Mouse (Mus musculus) stomach, postnatal 0 days (tissue): ENCODE data around the gene Ipo13. TPM values are rescaled to one million over a fixed set of nuclear protein-coding genes. Genes with fewer than 3 reads are reported as not detected.

Experiments
- ATAC-seq: fragments of 200-750 bp; cut with Nextera tagmentation; 2 replicates; pipeline ENCODE4 v1.8.0; 2017; ENCODE audit not compliant: low FRiP score, low TSS enrichment
- DNase-seq: peaks from one replicate; pipeline ENCODE4 v3.0.0-alpha.2; 2016; ENCODE audit warnings: low spot score
- H3K27ac ChIP-seq: fragments of 300-500 bp; sonication (generic); replicated peaks from 2 replicates; pipeline ENCODE4 v1.5.1; 2014; ENCODE audit warnings: mild to moderate bottlenecking, control low read depth
- H3K27me3 ChIP-seq: fragments of 300-500 bp; sonication (generic); 2 replicates; pipeline ENCODE4 v1.6.1; 2014; ENCODE audit warnings: low read length; ENCODE audit not compliant: control insufficient read depth, insufficient read depth
- H3K36me3 ChIP-seq: fragments of 300-500 bp; sonication (generic); 2 replicates; pipeline ENCODE4 v1.6.1; 2014; ENCODE audit warnings: low read length, mixed read lengths; ENCODE audit not compliant: control insufficient read depth, insufficient read depth
- H3K4me1 ChIP-seq: fragments of 300-500 bp; sonication (generic); replicated peaks from 2 replicates; pipeline ENCODE4 v1.6.1; 2014; ENCODE audit warnings: antibody characterized with exemption; ENCODE audit not compliant: control insufficient read depth, insufficient read depth
- H3K4me2 ChIP-seq: fragments of 300-500 bp; sonication (generic); replicated peaks from 2 replicates; pipeline ENCODE4 v1.6.1; 2014; ENCODE audit warnings: low read depth, mild to moderate bottlenecking, control low read depth, moderate library complexity
- H3K4me3 ChIP-seq: fragments of 300-500 bp; sonication (generic); 2 replicates; pipeline ENCODE4 v1.5.1; 2014; ENCODE audit warnings: low read depth, low read length, control low read depth
- H3K9ac ChIP-seq: fragments of 300-500 bp; sonication (generic); 2 replicates; pipeline ENCODE4 v1.6.1; 2014; ENCODE audit warnings: mild to moderate bottlenecking, low read length, control low read depth, mixed read lengths
- H3K9me3 ChIP-seq: fragments of 300-500 bp; sonication (generic); 2 replicates; pipeline ENCODE4 v1.6.1; 2016; ENCODE audit warnings: low read length; ENCODE audit not compliant: control insufficient read depth
- CTCF ChIP-seq: IDR thresholded peaks from 2 replicates; pipeline ENCODE4 v1.5.1; 2016; ENCODE audit warnings: antibody characterized with exemption, low read depth, mild to moderate bottlenecking, moderate library complexity
- EP300 ChIP-seq: optimal IDR thresholded peaks from 2 replicates; pipeline ENCODE3; 2016; ENCODE audit warnings: antibody characterized with exemption
- WGBS: fragments of 180-500 bp; shearing (Covaris S2); extraction: QIAGEN DNeasy Blood & Tissue Kit; methylation state at CpG from one replicate; pipeline ENCODE4 v1.1.7; 2014; 5-methylcytosine and 5-hydroxymethylcytosine counted together
- polyA plus RNA-seq: library from polyadenylated mRNA; unstranded; fragments of >200 nt; fragmentation: Nextera tagmentation; extraction: Ambion mirVana; gene quantifications from 2 replicates; pipeline ENCODE4 v1.2.1, GENCODE M21; 2015

The Ipo13 gene
- polyA plus RNA-seq, 1 experiment from 2014 or later = 21.5 TPM

DNA sequence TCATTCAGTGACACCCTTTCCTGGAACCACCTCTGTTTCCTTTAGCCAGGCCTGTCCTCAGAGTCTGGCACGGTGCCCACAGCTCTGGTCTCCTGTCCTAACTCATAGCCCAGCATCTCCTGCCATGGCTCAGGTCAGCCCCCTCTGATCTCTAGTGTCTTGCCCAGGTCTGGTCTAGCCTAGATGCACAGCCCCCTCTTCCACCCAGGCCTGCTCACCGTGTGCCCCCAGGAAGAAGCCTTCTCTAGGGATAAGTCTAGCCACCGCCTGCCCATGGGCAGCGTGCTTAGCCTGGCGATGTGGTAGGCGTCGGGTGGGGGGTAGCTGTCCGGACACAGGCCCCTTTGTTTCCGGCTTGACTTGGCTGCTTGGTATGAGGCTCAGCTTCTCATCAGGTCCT, 59.7 kb downstream of the Ipo13 start:
- Histone ChIP-seq H3K4me1 (no peaks in the 10 kb centered on the region), H3K9ac (no peak overlapping the region), H3K4me2 (no peak overlapping the region), H3K27me3 (no peaks in the 10 kb centered on the region), H3K9me3 (no peaks in the 10 kb centered on the region), H3K27ac (no peak overlapping the region), H3K36me3 (peaks cover 3% of the 10 kb centered on the region; the same call in 1 of the 2 replicates), H3K4me3 (no peak overlapping the region)
- TF ChIP-seq EP300 = no peak
- no peak for TF ChIP-seq CTCF
- 84% methylated on average over 9 of the region's 9 CpGs for WGBS
- ATAC-seq = no peak
- no peak for DNase-seq

DNA sequence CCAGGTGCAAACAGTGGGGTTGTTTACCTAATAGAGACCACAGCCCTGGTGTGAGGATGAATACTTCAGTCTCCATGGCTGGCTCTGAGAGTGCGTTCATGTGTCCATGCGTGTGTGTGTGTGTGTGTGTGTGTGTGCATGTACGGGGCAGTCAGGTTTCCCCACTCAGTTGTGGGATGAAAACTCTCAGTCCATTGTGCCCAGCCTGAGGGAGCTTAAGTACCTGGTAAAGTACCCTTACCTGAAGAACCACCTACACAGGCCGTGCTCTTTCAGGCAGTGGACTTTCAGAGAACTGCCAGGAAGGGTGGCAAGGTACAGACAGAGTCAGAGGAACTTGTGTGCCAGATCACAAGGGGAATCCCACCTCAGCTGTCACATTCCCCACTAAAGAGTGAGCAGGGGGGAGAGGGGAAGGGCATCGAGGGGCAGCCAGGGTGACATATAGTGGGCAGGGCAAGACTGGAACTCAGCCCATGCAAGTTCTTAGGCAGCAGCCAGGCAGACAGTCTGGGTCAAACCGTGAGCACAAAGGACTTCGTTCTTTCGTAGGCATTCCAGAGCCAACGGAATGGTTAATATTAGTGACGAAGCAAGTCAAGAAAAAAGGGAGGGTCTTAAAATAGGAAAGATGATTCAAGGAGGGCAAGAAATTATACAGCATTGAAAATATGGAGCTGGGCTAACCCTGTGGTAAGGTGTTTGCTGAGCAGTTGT, 62.5 kb downstream of the Ipo13 start:
- 83% methylated on average over 10 of the region's 10 CpGs for WGBS
- H3K4me2 ChIP-seq = no peak overlapping the region
- H3K27me3 ChIP-seq = no peaks in the 10 kb centered on the region
- no peak for TF ChIP-seq EP300
- no peak for TF ChIP-seq CTCF
- ATAC-seq = no peak
- DNase-seq = no peak
- H3K9me3 ChIP-seq = no peaks in the 10 kb centered on the region
- no peaks in the 10 kb centered on the region for H3K4me1 ChIP-seq
- no peak overlapping the region for H3K9ac ChIP-seq
- no peak overlapping the region for H3K4me3 ChIP-seq
- no peak overlapping the region for H3K27ac ChIP-seq
- H3K36me3 ChIP-seq = peaks cover under 1% of the 10 kb centered on the region; the same call in 1 of the 2 replicates

DNA sequence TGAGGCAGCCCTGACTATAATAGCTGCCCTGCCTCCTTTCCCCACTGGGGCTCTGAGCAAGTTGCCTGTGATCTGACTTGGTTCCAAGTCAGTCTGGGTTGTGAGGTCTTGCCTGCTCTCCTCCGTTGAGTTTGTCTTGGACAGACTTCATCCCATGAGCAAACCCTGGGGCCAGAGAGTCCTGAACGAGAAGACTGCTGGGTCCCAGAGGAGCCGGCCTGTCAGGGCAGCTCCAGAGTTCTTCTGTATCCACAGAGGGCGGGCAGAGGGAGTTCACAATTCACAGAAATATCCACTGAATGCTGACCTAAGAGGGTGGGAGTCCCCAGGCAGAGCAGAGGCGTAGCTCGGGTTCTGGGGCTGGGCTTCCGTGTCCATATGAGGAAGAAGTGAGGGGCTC, 63.9 kb downstream of the Ipo13 start:
- DNase-seq (no peak), ATAC-seq (no peak)
- Histone ChIP-seq H3K9ac (no peak overlapping the region), H3K9me3 (no peaks in the 10 kb centered on the region), H3K36me3 (peaks cover 3% of the 10 kb centered on the region; the same call in 1 of the 2 replicates), H3K27ac (no peak overlapping the region), H3K4me3 (no peak overlapping the region), H3K4me1 (no peaks in the 10 kb centered on the region), H3K4me2 (no peak overlapping the region), H3K27me3 (no peaks in the 10 kb centered on the region)
- WGBS = 64% methylated on average over 7 of the region's 7 CpGs
- TF ChIP-seq EP300 (no peak), CTCF (no peak)

DNA sequence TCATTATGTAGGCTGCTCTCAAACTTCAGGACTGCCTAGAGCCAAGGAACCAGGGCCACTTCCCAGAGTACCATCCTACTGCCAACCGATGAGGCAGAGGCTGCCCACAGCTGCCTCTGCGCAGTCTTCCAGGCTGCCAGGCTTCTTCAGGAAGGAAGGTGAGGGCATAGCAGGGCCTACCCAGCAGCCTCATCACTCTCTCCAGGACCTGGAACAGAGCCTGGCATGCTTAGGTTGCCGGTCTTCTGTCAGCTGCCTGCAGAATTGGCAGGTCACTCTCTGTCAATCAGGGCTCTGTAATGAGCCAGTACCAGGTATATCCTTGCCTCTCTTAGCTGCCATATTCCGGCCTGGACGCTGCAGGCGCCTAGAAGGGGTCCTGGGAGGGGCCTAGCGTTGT, 64.6 kb downstream of the Ipo13 start:
- TF ChIP-seq CTCF (no peak), EP300 (no peak)
- Histone ChIP-seq H3K9ac (no peak overlapping the region), H3K9me3 (no peaks in the 10 kb centered on the region), H3K27me3 (no peaks in the 10 kb centered on the region), H3K36me3 (peaks cover 6% of the 10 kb centered on the region; the same call in 1 of the 2 replicates), H3K4me2 (no peak overlapping the region), H3K27ac (no peak overlapping the region), H3K4me1 (no peaks in the 10 kb centered on the region), H3K4me3 (no peak overlapping the region)
- 86% methylated on average over 7 of the region's 7 CpGs for WGBS
- DNase-seq = no peak
- ATAC-seq = no peak

DNA sequence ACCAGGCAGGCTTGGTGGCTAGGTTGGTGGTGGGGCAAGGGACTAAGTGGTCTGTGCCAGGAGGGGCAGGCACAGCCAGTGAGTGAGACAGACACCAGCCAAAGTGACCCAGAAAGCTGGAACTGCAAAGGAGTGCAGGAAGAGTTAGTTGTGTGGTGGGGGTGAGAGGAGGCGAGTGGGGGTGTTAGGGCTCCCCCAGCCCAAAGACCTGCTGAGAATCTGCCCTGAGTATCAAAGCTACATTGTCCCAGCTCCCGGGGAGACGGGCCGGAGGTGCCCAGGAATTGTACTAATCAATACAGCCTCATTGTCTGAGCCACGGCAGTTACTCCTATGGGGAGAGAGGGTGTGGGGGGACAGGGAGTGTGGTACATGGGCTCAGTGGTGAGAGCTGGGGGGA, 65.3 kb downstream of the Ipo13 start:
- Histone ChIP-seq H3K27me3 (no peaks in the 10 kb centered on the region), H3K9ac (no peak overlapping the region), H3K27ac (no peak overlapping the region), H3K4me1 (no peaks in the 10 kb centered on the region), H3K4me3 (no peak overlapping the region), H3K36me3 (peaks cover 6% of the 10 kb centered on the region; the same call in 1 of the 2 replicates), H3K9me3 (no peaks in the 10 kb centered on the region), H3K4me2 (no peak overlapping the region)
- DNase-seq (no peak), ATAC-seq (no peak)
- WGBS = 80% methylated on average over 5 of the region's 5 CpGs
- TF ChIP-seq EP300 (no peak), CTCF (no peak)

DNA sequence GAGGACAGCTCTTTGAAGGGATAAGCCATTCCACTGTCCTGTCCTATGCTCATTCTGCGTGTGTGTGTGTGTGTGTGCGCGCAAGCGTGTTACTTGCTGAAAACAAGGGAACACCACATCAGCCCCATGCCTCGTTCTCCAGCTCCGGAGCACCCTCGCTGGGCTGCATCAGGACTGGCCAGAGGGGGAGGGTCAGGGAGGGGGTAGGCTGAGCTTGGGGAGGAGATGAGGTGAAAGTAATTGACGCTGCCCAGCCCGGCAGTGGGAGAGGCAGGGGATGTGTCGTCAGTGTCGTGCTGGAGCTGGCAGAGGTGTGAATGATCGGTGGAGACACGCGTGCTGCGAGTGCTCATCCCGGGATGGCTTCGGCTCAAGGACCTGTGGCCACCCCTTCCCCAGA, 65.7 kb downstream of the Ipo13 start:
- no peak overlapping the region for H3K4me2 ChIP-seq
- no peak for ATAC-seq
- H3K4me1 ChIP-seq = no peaks in the 10 kb centered on the region
- H3K27ac ChIP-seq = no peak overlapping the region
- no peak for TF ChIP-seq EP300
- TF ChIP-seq CTCF = no peak
- no peaks in the 10 kb centered on the region for H3K9me3 ChIP-seq
- no peak for DNase-seq
- WGBS = 76% methylated on average over 17 of the region's 17 CpGs
- peaks cover 6% of the 10 kb centered on the region; the same call in 1 of the 2 replicates for H3K36me3 ChIP-seq
- no peaks in the 10 kb centered on the region for H3K27me3 ChIP-seq
- H3K4me3 ChIP-seq = no peak overlapping the region
- no peak overlapping the region for H3K9ac ChIP-seq
